Mouse (Mus musculus) liver, postnatal 0 days (tissue): Measurements from ENCODE around the gene Ttc7.

ENCODE experiments used
- CTCF ChIP-seq: sonication (generic); IDR thresholded peaks from 2 replicates; pipeline ENCODE4 v1.5.1; 2016; ENCODE audit warnings: antibody characterized with exemption, low read depth
- EP300 ChIP-seq: IDR thresholded peaks from 2 replicates; pipeline ENCODE4 v1.6.1; 2016; ENCODE audit warnings: antibody characterized with exemption, low read depth, mild to moderate bottlenecking

DNA sequence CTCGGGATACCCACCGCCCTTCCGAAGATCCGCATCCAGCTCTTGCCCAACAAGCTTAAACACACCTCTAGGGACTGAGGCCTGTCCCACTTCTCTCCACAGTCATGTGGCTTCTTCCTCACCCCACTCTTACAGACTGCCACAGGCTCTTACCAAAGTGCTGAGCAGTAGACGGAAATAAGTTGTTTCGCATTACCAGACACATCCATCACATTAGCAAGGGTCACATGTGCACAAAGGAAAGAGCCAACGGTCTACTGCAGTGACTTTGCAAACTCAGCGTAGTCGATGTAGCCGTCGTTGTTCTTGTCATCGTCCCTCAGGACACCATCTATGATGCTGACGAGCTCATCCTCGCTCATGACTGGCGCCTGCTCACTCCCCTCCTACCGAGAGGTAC is 27.0 kb upstream of the Ttc7 start:
- TF ChIP-seq CTCF (no peak), EP300 (no peak)
